Mouse (Mus musculus) layer of hippocampus, postnatal 25 days (tissue): ENCODE results near the gene Fam71a. TPM values are rescaled to one million over a fixed set of nuclear protein-coding genes. Genes with fewer than 3 reads are reported as not detected.
"Not testable (repeated sequence)": the region's sequence is repeated elsewhere in the genome, so short reads cannot be mapped to it uniquely, and the experiment has no call there.

Source experiments
- DNase-seq, 2 experiments: peaks; one replicate each; pipeline ENCODE4 v3.0.0; 2022; ENCODE audit warnings: mixed read lengths in 2 of 2, low spot score in 1 of 2; ENCODE audit errors: extremely low spot score in 1 of 2
- total RNA-seq, 2 experiments: library from RNA; stranded (reverse); gene quantifications; 2 replicates each; pipeline ENCODE4 v1.2.3; 2021

Fam71a gene
- total RNA-seq, 2 experiments from 2014 or later, result not detected

GRCm38 (mm10) chr1:191182431-191183162, 18.0 kb upstream of the Fam71a start:
- DNase-seq, result peak; percentile 12 to 27

GRCm38 (mm10) chr1:191181469-191182259, 17.0 kb upstream of the Fam71a start:
- no peak for DNase-seq

- no peak for DNase-seq
Observed at GRCm38 (mm10) chr1:191180397-191180796, 15.8 kb upstream of the Fam71a start.

DNA sequence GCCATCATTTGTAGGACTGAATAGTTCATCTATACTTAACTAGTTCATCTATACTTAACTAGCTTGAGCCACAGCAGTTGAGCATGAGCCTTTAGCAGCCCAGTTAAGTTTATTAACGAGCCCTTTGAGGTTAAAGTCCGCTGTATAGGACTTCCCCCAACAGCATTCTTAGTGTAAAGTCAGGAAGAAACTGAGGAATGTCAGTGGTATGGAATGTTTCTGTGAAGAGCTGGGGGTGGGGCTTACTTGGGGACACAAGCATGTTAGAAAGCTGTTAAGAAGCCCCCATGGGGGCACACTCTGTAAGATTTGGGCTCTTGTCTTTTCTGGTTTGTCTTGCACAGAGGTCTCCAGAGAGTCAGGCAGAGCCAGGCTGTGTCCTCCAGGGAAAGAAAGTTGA, 15.2 kb upstream of the Fam71a start:
- no peak for DNase-seq

DNA sequence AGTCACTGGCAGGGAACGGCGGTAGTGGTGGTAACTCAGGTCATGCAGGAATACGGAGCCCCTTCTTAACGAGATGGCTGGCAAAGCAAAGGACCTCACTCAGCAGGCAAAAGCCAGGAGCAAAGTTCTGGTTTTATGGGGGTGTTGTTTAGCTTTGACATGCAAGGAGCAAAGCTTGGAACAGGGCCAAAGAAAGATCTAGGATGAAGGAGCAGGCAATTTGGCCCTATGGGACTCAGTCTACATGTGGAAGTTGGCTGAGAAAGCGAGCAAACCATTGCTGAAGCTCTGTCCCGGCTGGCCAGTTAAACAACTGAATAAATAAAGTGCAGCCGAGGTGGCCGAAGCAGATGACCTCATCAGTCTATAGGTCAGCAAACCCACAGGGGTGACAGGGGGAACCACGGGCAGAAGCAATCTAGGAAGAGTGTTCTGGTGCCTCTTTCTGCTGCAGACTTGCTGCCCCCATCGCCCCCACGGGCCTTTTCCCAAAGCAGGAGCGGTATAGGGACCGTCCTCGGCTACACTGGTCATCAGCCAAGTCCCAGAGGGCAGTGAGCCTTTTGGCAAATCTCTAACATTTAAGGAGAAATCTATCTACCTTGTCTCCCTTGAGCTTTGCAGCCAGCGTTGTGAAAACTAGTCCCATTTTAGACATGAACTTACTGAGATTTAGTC, 14.0 kb upstream of the Fam71a start:
- DNase-seq, result no peak

GRCm38 (mm10) chr1:191176887-191177286, 12.3 kb upstream of the Fam71a start:
- DNase-seq, result no peak

DNA sequence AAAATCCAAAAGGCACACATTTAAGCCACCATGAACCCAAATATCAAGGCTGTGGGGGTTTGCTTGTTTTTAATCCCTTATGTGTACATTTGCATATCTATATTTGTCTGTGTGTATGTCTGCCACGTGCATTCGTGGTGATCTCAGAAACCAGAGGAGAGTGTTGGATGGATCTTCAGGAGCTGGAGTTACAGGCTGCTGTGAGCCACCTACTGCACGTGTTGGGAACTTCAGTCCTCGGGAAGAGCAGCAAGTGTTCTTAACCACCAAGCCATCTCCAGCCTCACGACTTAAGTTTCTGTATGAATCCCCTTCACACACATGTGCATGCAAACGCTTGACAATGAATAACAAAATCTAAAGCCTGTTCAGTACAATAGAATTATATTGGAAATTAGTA, 7.9 kb upstream of the Fam71a start:
- DNase-seq, result peak in 1 of 2 experiments; percentile 28

DNA sequence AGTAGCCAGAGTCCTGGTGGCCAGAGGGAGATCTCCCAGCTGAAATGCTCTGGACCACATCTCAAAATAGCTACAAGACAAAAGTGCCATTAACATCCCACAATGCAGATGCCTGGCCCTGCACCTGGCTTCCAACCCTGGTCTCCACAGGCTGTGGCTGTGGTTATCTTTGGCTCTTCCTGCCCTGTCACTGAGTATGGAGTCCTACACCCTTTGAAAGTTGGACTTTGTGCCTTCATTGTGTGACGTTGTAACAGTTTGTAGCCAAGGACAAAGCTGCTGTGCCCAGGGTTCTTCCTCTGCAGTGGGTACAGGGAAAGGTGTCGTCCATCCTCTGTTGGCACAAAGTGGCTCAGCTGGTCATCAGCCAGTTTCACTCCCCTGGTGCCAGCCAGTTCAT, 5.8 kb upstream of the Fam71a start:
- DNase-seq, result no peak

- no peak for DNase-seq
Observed at GRCm38 (mm10) chr1:191166189-191166588, 1.6 kb upstream of the Fam71a start.

GRCm38 (mm10) chr1:191154314-191154713, 10.3 kb downstream of the Fam71a start:
- no peak for DNase-seq

GRCm38 (mm10) chr1:191153052-191153451, 11.6 kb downstream of the Fam71a start:
- peak; percentile 16 to 34 for DNase-seq

GRCm38 (mm10) chr1:191150924-191151605, 13.6 kb downstream of the Fam71a start:
- DNase-seq, result no peak

- not testable (repeated sequence) for DNase-seq
Observed at GRCm38 (mm10) chr1:191149489-191149888, 15.1 kb downstream of the Fam71a start.

DNA sequence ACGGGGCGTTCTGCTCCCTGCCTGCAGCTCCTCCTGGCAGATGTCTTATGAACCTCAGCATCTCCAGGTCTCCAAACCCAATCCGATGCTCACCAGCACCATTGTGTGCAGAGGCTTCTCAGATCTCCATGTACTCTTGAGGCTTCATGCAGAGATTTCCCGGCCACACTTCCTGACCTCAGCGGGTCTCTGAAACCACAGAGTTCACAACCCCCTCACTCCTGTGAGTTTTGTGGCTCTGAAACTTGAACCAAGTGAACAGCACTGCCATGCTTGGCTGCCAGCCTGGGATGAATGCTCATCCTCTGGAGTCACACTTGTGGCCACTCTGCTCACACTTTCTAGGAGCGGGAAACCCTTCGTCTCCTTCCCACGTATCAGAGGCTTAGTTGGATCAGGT, 23.6 kb downstream of the Fam71a start:
- DNase-seq, result no peak

GRCm38 (mm10) chr1:191138874-191139495, 25.6 kb downstream of the Fam71a start:
- no peak for DNase-seq

DNA sequence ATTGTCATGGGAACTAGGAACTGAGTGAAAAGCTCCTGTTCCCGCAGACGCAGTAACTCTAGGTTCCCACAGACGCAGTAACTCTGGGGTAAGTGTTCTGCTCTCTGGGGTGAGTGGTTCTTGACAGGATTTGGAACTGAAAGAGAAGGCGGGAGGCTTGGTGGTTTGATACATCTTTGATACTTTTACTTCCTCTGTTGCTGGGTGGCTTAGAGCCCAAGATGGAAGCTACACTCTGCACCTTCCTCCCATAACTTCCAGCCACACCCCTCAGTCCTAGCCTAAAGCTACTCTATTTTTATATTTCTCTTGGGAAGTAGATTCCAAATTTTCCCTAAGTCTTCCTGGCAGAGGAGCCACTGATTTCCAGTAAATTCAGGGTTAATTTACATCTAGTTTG, 26.2 kb downstream of the Fam71a start:
- no peak for DNase-seq

DNA sequence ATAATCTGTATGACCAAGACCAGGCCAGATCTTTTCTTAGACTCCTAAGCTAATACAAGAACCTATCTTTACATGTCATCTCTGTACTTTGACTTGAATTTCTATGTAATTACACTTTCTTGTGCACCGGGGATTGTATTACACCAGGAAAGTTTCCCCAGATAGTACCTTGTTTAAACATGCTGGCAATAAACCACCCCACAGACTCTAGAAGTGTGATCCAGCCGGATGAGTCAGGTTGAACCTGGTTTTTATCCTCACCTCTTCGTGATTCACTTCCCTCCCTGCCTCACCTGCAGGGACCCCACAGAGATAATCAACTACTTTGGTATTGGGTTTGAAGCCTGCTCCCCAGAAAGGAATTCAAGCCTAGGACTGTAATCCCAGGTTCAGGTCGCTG, 29.2 kb downstream of the Fam71a start:
- no peak for DNase-seq

- no peak for DNase-seq
Observed at GRCm38 (mm10) chr1:191132934-191133333, 31.7 kb downstream of the Fam71a start.

DNA sequence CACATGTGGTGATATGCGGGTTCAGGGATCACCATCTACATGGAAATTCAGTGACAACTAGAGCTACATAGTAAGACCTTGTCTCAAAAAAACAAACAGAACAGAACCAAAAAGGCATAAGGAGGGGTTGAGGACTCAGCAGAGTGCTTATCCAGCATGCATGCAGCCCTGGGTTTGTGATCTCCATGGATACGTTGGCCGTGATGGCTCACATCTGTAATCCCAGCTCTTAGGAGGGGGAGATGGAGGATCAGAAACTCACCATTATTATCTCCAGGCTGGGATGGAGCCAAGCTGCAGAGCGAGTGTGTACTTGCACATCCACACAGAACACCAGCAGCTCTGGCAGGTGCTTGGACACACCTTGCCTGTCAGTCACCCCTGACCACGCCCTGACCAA, 32.4 kb downstream of the Fam71a start:
- no peak for DNase-seq

GRCm38 (mm10) chr1:191131692-191132091, 32.9 kb downstream of the Fam71a start:
- no peak for DNase-seq
